Mouse (Mus musculus): ENCODE measurements around the gene 5330417C22Rik. TPM values are rescaled to one million over a fixed set of nuclear protein-coding genes. Genes with fewer than 3 reads are reported as not detected.

Gene 5330417C22Rik
- polyA plus RNA-seq, 1 experiment: 0.01 TPM

- Histone ChIP-seq H3ac (ENCODE audit: control insufficient read depth, insufficient read length, low read depth) (no peak overlapping the region), H3K79me2 (ENCODE audit: control insufficient read depth, insufficient read depth) (no peaks in the 10 kb centered on the region), H3K36me3 (ENCODE audit: control insufficient read depth, insufficient read depth) (no peaks in the 10 kb centered on the region), H3K27me3 (ENCODE audit: control insufficient read depth, insufficient read depth, insufficient read length) (peaks cover 36% of the 10 kb centered on the region), H3K4me3 (ENCODE audit: insufficient read depth, poor library complexity, severe bottlenecking) (no peak overlapping the region), H3K79me3 (ENCODE audit: low read depth) (no peaks in the 10 kb centered on the region)
- no peak for TF ChIP-seq MYOG (IDR thresholded peaks at IDR 0.05; ENCODE audit: control insufficient read depth, extremely low read depth, insufficient read length)
Observed at GRCm38 (mm10) chr3:108415831-108416223, 120.5 kb downstream of the 5330417C22Rik start.

- H3K4me3 ChIP-seq (ENCODE audit: insufficient read depth, poor library complexity, severe bottlenecking): no peak within 1 kb of the TSS
- TF ChIP-seq MAX (IDR thresholded peaks at IDR 0.05) (no peak), CEBPB (IDR thresholded peaks at IDR 0.05; ENCODE audit: low read depth) (no peak), MYOG (IDR thresholded peaks at IDR 0.05; ENCODE audit: control insufficient read depth, extremely low read depth, insufficient read length) (no peak), CTCF (IDR thresholded peaks at IDR 0.05; ENCODE audit: control insufficient read depth, insufficient read depth, insufficient read length) (no peak), USF1 (IDR thresholded peaks at IDR 0.05; ENCODE audit: low read depth) (no peak), MYOD1 (IDR thresholded peaks at IDR 0.05; ENCODE audit: control insufficient read depth, insufficient read length, low read depth) (no peak), FOSL1 (IDR thresholded peaks at IDR 0.05; ENCODE audit: insufficient read depth, low read length, poor library complexity, severe bottlenecking) (no peak)
- H3ac ChIP-seq (ENCODE audit: control insufficient read depth, insufficient read length, low read depth): no peak within 1 kb of the TSS
- H3K27me3 ChIP-seq (ENCODE audit: control insufficient read depth, insufficient read depth, insufficient read length): peaks cover 43% of the 10 kb centered on the region
- H3K36me3 ChIP-seq (ENCODE audit: control insufficient read depth, insufficient read depth): no peaks in the 10 kb centered on the region
- no peaks in the 10 kb centered on the region for H3K79me2 ChIP-seq (ENCODE audit: control insufficient read depth, insufficient read depth)
- H3K79me3 ChIP-seq (ENCODE audit: low read depth): no peaks in the 10 kb centered on the region
Observed at GRCm38 (mm10) chr3:108414857-108415830, 121.2 kb downstream of the 5330417C22Rik start, which contains the start of gene Celsr2. Gene Celsr2 (minus strand): TSS chr3:108415552.

- TF ChIP-seq MYOG (IDR thresholded peaks at IDR 0.05; ENCODE audit: control insufficient read depth, extremely low read depth, insufficient read length) (no peak), FOSL1 (IDR thresholded peaks at IDR 0.05; ENCODE audit: insufficient read depth, low read length, poor library complexity, severe bottlenecking) (no peak), MYOD1 (IDR thresholded peaks at IDR 0.05; ENCODE audit: control insufficient read depth, insufficient read length, low read depth) (no peak), USF1 (IDR thresholded peaks at IDR 0.05; ENCODE audit: low read depth) (no peak), CEBPB (IDR thresholded peaks at IDR 0.05; ENCODE audit: low read depth) (no peak), CTCF (IDR thresholded peaks at IDR 0.05; ENCODE audit: control insufficient read depth, insufficient read depth, insufficient read length) (no peak), MAX (IDR thresholded peaks at IDR 0.05) (no peak)
- no peaks in the 10 kb centered on the region for H3K79me3 ChIP-seq (ENCODE audit: low read depth)
- H3ac ChIP-seq (ENCODE audit: control insufficient read depth, insufficient read length, low read depth): no peak overlapping the region
- no peaks in the 10 kb centered on the region for H3K36me3 ChIP-seq (ENCODE audit: control insufficient read depth, insufficient read depth)
- peaks cover 56% of the 10 kb centered on the region for H3K27me3 ChIP-seq (ENCODE audit: control insufficient read depth, insufficient read depth, insufficient read length)
- no peaks in the 10 kb centered on the region for H3K79me2 ChIP-seq (ENCODE audit: control insufficient read depth, insufficient read depth)
- no peak overlapping the region for H3K4me3 ChIP-seq (ENCODE audit: insufficient read depth, poor library complexity, severe bottlenecking)
Observed at GRCm38 (mm10) chr3:108413634-108414360, 122.5 kb downstream of the 5330417C22Rik start.

GRCm38 (mm10) chr3:108411754-108412121 is 124.6 kb downstream of the 5330417C22Rik start:
- TF ChIP-seq CEBPB (IDR thresholded peaks at IDR 0.05; ENCODE audit: low read depth) (no peak), MYOG (IDR thresholded peaks at IDR 0.05; ENCODE audit: control insufficient read depth, extremely low read depth, insufficient read length) (no peak), MYOD1 (IDR thresholded peaks at IDR 0.05; ENCODE audit: control insufficient read depth, insufficient read length, low read depth) (no peak), MAX (IDR thresholded peaks at IDR 0.05) (no peak), CTCF (IDR thresholded peaks at IDR 0.05; ENCODE audit: control insufficient read depth, insufficient read depth, insufficient read length) (no peak), FOSL1 (IDR thresholded peaks at IDR 0.05; ENCODE audit: insufficient read depth, low read length, poor library complexity, severe bottlenecking) (no peak)
- Histone ChIP-seq H3K36me3 (ENCODE audit: control insufficient read depth, insufficient read depth) (no peaks in the 10 kb centered on the region), H3K79me2 (ENCODE audit: control insufficient read depth, insufficient read depth) (no peaks in the 10 kb centered on the region), H3K27me3 (ENCODE audit: control insufficient read depth, insufficient read depth, insufficient read length) (peaks cover 66% of the 10 kb centered on the region), H3ac (ENCODE audit: control insufficient read depth, insufficient read length, low read depth) (no peak overlapping the region), H3K79me3 (ENCODE audit: low read depth) (no peaks in the 10 kb centered on the region), H3K4me3 (ENCODE audit: insufficient read depth, poor library complexity, severe bottlenecking) (no peak overlapping the region)

GRCm38 (mm10) chr3:108411026-108411753 is 125.1 kb downstream of the 5330417C22Rik start:
- H3ac ChIP-seq (ENCODE audit: control insufficient read depth, insufficient read length, low read depth): no peak overlapping the region
- H3K4me3 ChIP-seq (ENCODE audit: insufficient read depth, poor library complexity, severe bottlenecking): no peak overlapping the region
- no peaks in the 10 kb centered on the region for H3K79me3 ChIP-seq (ENCODE audit: low read depth)
- H3K27me3 ChIP-seq (ENCODE audit: control insufficient read depth, insufficient read depth, insufficient read length): peaks cover 66% of the 10 kb centered on the region
- no peaks in the 10 kb centered on the region for H3K36me3 ChIP-seq (ENCODE audit: control insufficient read depth, insufficient read depth)
- H3K79me2 ChIP-seq (ENCODE audit: control insufficient read depth, insufficient read depth): no peaks in the 10 kb centered on the region
- no peak for TF ChIP-seq MYOG (IDR thresholded peaks at IDR 0.05; ENCODE audit: control insufficient read depth, extremely low read depth, insufficient read length)
- no peak for TF ChIP-seq CTCF (IDR thresholded peaks at IDR 0.05; ENCODE audit: control insufficient read depth, insufficient read depth, insufficient read length)
- TF ChIP-seq MYOD1 (IDR thresholded peaks at IDR 0.05; ENCODE audit: control insufficient read depth, insufficient read length, low read depth): no peak
- no peak for TF ChIP-seq CEBPB (IDR thresholded peaks at IDR 0.05; ENCODE audit: low read depth)
- no peak for TF ChIP-seq MAX (IDR thresholded peaks at IDR 0.05)
- TF ChIP-seq FOSL1 (IDR thresholded peaks at IDR 0.05; ENCODE audit: insufficient read depth, low read length, poor library complexity, severe bottlenecking): no peak
- TF ChIP-seq USF1 (IDR thresholded peaks at IDR 0.05; ENCODE audit: low read depth): no peak
